Mouse (Mus musculus) MEL (cell line): ENCODE data around the gene Rapgef4. TPM values are rescaled to one million over a fixed set of nuclear protein-coding genes. Genes with fewer than 3 reads are reported as not detected.

Source experiments
- DNase-seq: peaks from one replicate; pipeline ENCODE4 v3.0.0; 2011; ENCODE audit warnings: low read depth, low spot score
- H3K27ac ChIP-seq: 2 replicates; pipeline ENCODE4 v1.5.1; 2012; ENCODE audit warnings: low read depth, mild to moderate bottlenecking, control low read depth, low read length, moderate library complexity; ENCODE audit not compliant: control insufficient read depth
- H3K27me3 ChIP-seq, 2 experiments: fragments of 150-350 bp in 1 of 2; sonication (generic) in 1 of 2; 2 replicates each; pipeline ENCODE4 v1.6.1; 2012; ENCODE audit warnings: low read length in 2 of 2, mild to moderate bottlenecking in 2 of 2, improper control_type of control experiment in 1 of 2, moderate library complexity in 1 of 2; ENCODE audit not compliant: insufficient read depth in 2 of 2, control insufficient read depth in 1 of 2
- H3K36me3 ChIP-seq, 2 experiments: 2 replicates each; pipeline ENCODE4 v1.6.1; 2012 to 2014; ENCODE audit warnings: low read length in 2 of 2, improper control_type of control experiment in 1 of 2, inconsistent platforms in 1 of 2, mild to moderate bottlenecking in 1 of 2; ENCODE audit not compliant: insufficient read depth in 2 of 2, control insufficient read depth in 1 of 2
- H3K4me1 ChIP-seq, 2 experiments: fragments of 150-350 bp in 1 of 2; sonication (generic) in 1 of 2; 2 replicates each; pipeline ENCODE4 v1.6.1; 2012; ENCODE audit warnings: low read length in 2 of 2, improper control_type of control experiment in 1 of 2, mild to moderate bottlenecking in 1 of 2; ENCODE audit not compliant: insufficient read depth in 2 of 2, control insufficient read depth in 1 of 2
- H3K4me3 ChIP-seq, 2 experiments: fragments of 150-350 bp in 1 of 2; sonication (generic) in 1 of 2; 2 replicates each; pipeline ENCODE4 v1.5.1; 2012; ENCODE audit warnings: low read depth in 2 of 2, low read length in 2 of 2, mild to moderate bottlenecking in 2 of 2, moderate library complexity in 2 of 2, control low read depth in 1 of 2, improper control_type of control experiment in 1 of 2; ENCODE audit not compliant: control insufficient read depth in 1 of 2, insufficient read depth in 1 of 2
- H3K79me2 ChIP-seq: 2 replicates; pipeline ENCODE4 v1.6.1; 2012; ENCODE audit warnings: mild to moderate bottlenecking, low read length, moderate library complexity; ENCODE audit not compliant: control insufficient read depth, poor library complexity, insufficient read depth
- H3K9ac ChIP-seq: 2 replicates; pipeline ENCODE4 v1.6.1; 2012; ENCODE audit warnings: low read depth, mild to moderate bottlenecking, control low read depth, low read length, moderate library complexity; ENCODE audit not compliant: control insufficient read depth, poor library complexity, severe bottlenecking
- H3K9me3 ChIP-seq: fragments of 150-350 bp; sonication (generic); replicated peaks from 2 replicates; pipeline ENCODE4 v1.6.1; 2012; ENCODE audit warnings: mild to moderate bottlenecking, low read length, improper control_type of control experiment, moderate library complexity; ENCODE audit not compliant: insufficient read depth
- CHD1 ChIP-seq: IDR thresholded peaks from 2 replicates; pipeline ENCODE4 v1.6.1; 2012; ENCODE audit warnings: low read depth, mild to moderate bottlenecking, inconsistent platforms, low read length, improper control_type of control experiment
- CHD2 ChIP-seq: IDR thresholded peaks from 2 replicates; pipeline ENCODE4 v1.6.1; 2011; ENCODE audit warnings: low read length, improper control_type of control experiment
- ELF1 ChIP-seq: IDR thresholded peaks from 2 replicates; pipeline ENCODE4 v1.6.1; 2014; ENCODE audit warnings: low read depth, mild to moderate bottlenecking, inconsistent platforms, low read length, improper control_type of control experiment, moderate library complexity
- EP300 ChIP-seq, 2 experiments: IDR thresholded peaks; 2 replicates each; pipeline ENCODE4 v1.6.1; 2011; ENCODE audit warnings: improper control_type of control experiment in 2 of 2, low read length in 2 of 2, low read depth in 1 of 2, mild to moderate bottlenecking in 1 of 2
- GABPA ChIP-seq: IDR thresholded peaks from 2 replicates; pipeline ENCODE4 v1.6.1; 2012; ENCODE audit warnings: low read depth, mild to moderate bottlenecking, inconsistent platforms, low read length, improper control_type of control experiment, moderate library complexity
- JUND ChIP-seq: IDR thresholded peaks from 2 replicates; pipeline ENCODE4 v1.6.1; 2011; ENCODE audit warnings: low read depth, mild to moderate bottlenecking, improper control_type of control experiment, low read length
- MAZ ChIP-seq: IDR thresholded peaks from 2 replicates; pipeline ENCODE4 v1.6.1; 2012; ENCODE audit warnings: low read depth, mild to moderate bottlenecking, inconsistent platforms, low read length, improper control_type of control experiment
- MXI1 ChIP-seq: IDR thresholded peaks from 2 replicates; pipeline ENCODE4 v1.6.1; 2011; ENCODE audit warnings: mild to moderate bottlenecking, low read depth, low read length, improper control_type of control experiment
- NELFE ChIP-seq: IDR thresholded peaks from 2 replicates; pipeline ENCODE4 v1.6.1; 2011; ENCODE audit warnings: low read depth, low read length, improper control_type of control experiment
- SIN3A ChIP-seq: IDR thresholded peaks from 2 replicates; pipeline ENCODE4 v1.6.1; 2012; ENCODE audit warnings: low read length, improper control_type of control experiment, inconsistent platforms
- TAL1 ChIP-seq: IDR thresholded peaks from 2 replicates; pipeline ENCODE4 v1.6.1; 2012; ENCODE audit warnings: mild to moderate bottlenecking, inconsistent platforms, low read length, moderate library complexity, mixed read lengths
- TCF12 ChIP-seq: IDR thresholded peaks from 2 replicates; pipeline ENCODE4 v1.6.1; 2014; ENCODE audit warnings: low read depth, mild to moderate bottlenecking, inconsistent platforms, low read length, improper control_type of control experiment, moderate library complexity
- UBTF ChIP-seq: IDR thresholded peaks from 2 replicates; pipeline ENCODE4 v1.6.1; 2012; ENCODE audit warnings: low read depth, mild to moderate bottlenecking, inconsistent platforms, low read length, improper control_type of control experiment, moderate library complexity, borderline replicate concordance; ENCODE audit not compliant: insufficient read depth
- ZKSCAN1 ChIP-seq: IDR thresholded peaks from 2 replicates; pipeline ENCODE4 v1.6.1; 2012; ENCODE audit warnings: low read depth, mild to moderate bottlenecking, inconsistent platforms, low read length, improper control_type of control experiment, moderate library complexity
- ZMIZ1 ChIP-seq: IDR thresholded peaks from 2 replicates; pipeline ENCODE4 v1.6.1; 2012; ENCODE audit warnings: low read depth, mild to moderate bottlenecking, inconsistent platforms, low read length, improper control_type of control experiment, moderate library complexity
- ZNF384 ChIP-seq: IDR thresholded peaks from 2 replicates; pipeline ENCODE4 v1.6.1; 2012; ENCODE audit warnings: low read depth, mild to moderate bottlenecking, inconsistent platforms, low read length, improper control_type of control experiment
- polyA plus RNA-seq, 2 experiments: library from polyadenylated mRNA; stranded (reverse) in 1 of 2; unstranded in 1 of 2; fragments of >175 nt in 1 of 2; fragments of >200 nt in 1 of 2; gene quantifications; 2 replicates each; pipeline versions ENCODE4 v1.2.1 to v1.2.4; 2012; ENCODE audit warnings: low replicate concordance in 2 of 2, low read depth in 1 of 2; ENCODE audit not compliant: insufficient read length in 2 of 2, insufficient read depth in 1 of 2, missing spikeins in 1 of 2
- total RNA-seq: library from RNA; depleted of rRNA; stranded (reverse); fragments of 300-350 nt; gene quantifications from 2 replicates; pipeline ENCODE4 v1.2.3, GENCODE M21; 2012

Rapgef4 gene
- total and polyA plus RNA-seq, 3 experiments, result not detected

GRCm38 (mm10) chr2:72240691-72241090 is 259.7 kb downstream of the Rapgef4 start:
- H3K79me2 ChIP-seq, result no peaks in the 10 kb centered on the region
- H3K36me3 ChIP-seq, result no peaks in the 10 kb centered on the region
- H3K27me3 ChIP-seq, result no peaks in the 10 kb centered on the region; a peak in 2 of 4 replicates
- H3K27ac ChIP-seq, result no peak overlapping the region
- DNase-seq, result no peak
- no peak overlapping the region for H3K9ac ChIP-seq
- H3K4me1 ChIP-seq, result no peaks in the 10 kb centered on the region
- TF ChIP-seq ELF1 (no peak), MXI1 (no peak), GABPA (no peak), MAZ (no peak), ZKSCAN1 (no peak), JUND (no peak), NELFE (no peak), CHD1 (no peak), SIN3A (no peak), TCF12 (no peak), ZNF384 (no peak), CHD2 (no peak), ZMIZ1 (no peak), TAL1 (no peak)
- no peak overlapping the region for H3K4me3 ChIP-seq
- no peaks in the 10 kb centered on the region for H3K9me3 ChIP-seq

DNA sequence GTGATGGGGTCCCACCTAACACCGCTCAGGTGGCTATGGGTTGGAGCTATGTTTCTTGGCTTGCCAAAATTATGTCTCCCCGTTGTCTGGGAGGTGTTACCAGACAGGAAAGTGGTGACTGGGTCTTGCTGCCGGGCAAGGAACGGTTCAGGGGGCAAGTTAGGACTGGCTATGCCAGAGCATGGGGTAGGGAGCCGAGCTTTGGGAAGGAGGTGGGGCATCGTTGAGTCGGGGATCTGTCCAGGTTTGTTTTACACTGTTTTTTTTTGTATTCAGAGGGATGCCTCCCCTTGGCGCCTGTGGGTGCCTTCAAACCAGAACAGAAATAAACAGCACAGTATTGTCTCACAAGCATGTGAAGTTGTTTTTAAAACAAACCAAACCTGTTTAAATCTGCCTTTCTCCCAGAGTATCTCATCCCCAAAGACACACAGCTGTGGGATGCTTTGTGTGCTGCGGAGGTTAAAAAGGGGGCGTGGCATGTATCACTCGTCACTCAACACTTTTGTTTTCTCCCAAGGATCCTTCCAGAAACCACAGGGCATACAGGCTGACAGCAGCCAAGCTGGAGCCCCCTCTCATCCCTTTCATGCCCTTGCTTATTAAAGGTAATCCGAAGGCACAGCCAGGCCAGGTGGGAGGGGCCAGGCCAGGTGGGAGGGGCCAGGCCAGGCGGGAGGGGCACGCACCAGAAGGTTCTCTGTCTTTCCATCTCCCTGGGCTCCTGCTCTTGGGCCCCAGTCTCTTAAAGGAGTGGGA is 260.9 kb downstream of the Rapgef4 start:
- DNase-seq, result no peak
- peak overlapping the region; percentile 42 to 46 for H3K4me3 ChIP-seq
- peaks cover 0 to 2% of the 10 kb centered on the region in 2 experiments; a peak in 3 of 4 replicates for H3K27me3 ChIP-seq
- no peaks in the 10 kb centered on the region for H3K4me1 ChIP-seq
- H3K27ac ChIP-seq, result no peak overlapping the region
- TF ChIP-seq CHD1 (no peak), EP300 (IDR thresholded peaks at IDR 0.05; ENCODE audit: low read depth in 1 of 2, low read length in 2 of 2) (no peak), UBTF (no peak), GABPA (no peak)
- no peak overlapping the region for H3K9ac ChIP-seq
- H3K79me2 ChIP-seq, result no peaks in the 10 kb centered on the region
- H3K36me3 ChIP-seq, result no peaks in the 10 kb centered on the region
- H3K9me3 ChIP-seq, result no peaks in the 10 kb centered on the region
